Mouse (Mus musculus) heart, embryonic 10.5 days (tissue): ENCODE results near the gene Cacnb3. TPM values are rescaled to one million over a fixed set of nuclear protein-coding genes. Genes with fewer than 3 reads are reported as not detected.
A peak's percentile ranks its signal among the peaks of the same experiment; 100 is the strongest.

ENCODE experiments used
- DNase-seq: peaks from one replicate; pipeline ENCODE4 v3.0.0-alpha.2; 2017; ENCODE audit warnings: low spot score
- H3K27ac ChIP-seq: fragments of 300-500 bp; sonication (generic); 2 replicates; pipeline ENCODE4 v1.5.1; 2016; ENCODE audit warnings: mild to moderate bottlenecking
- H3K27me3 ChIP-seq: fragments of 300-500 bp; sonication (generic); 2 replicates; pipeline ENCODE4 v1.6.1; 2016; ENCODE audit warnings: mild to moderate bottlenecking; ENCODE audit not compliant: poor library complexity, insufficient read depth, severe bottlenecking
- H3K36me3 ChIP-seq: fragments of 300-500 bp; sonication (generic); 2 replicates; pipeline ENCODE4 v1.6.1; 2016; ENCODE audit warnings: mild to moderate bottlenecking, moderate library complexity
- H3K4me1 ChIP-seq: fragments of 300-500 bp; sonication (generic); 2 replicates; pipeline ENCODE4 v1.6.1; 2016; ENCODE audit warnings: mild to moderate bottlenecking
- H3K4me3 ChIP-seq: fragments of 300-500 bp; sonication (generic); 2 replicates; pipeline ENCODE4 v1.5.1; 2016; ENCODE audit warnings: mild to moderate bottlenecking, moderate library complexity
- H3K9me3 ChIP-seq: fragments of 300-500 bp; sonication (generic); 2 replicates; pipeline ENCODE4 v1.6.1; 2016; ENCODE audit warnings: mild to moderate bottlenecking, moderate library complexity
- WGBS: fragments of 180-500 bp; shearing (Covaris S2); methylation state at CpG from one replicate; pipeline ENCODE4 v1.1.7; 2016; 5-methylcytosine and 5-hydroxymethylcytosine counted together
- polyA plus RNA-seq: library from polyadenylated mRNA; unstranded; fragments of >200 nt; fragmentation: Nextera tagmentation; extraction: Ambion mirVana; gene quantifications from 2 replicates; pipeline ENCODE4 v1.2.1, GENCODE M21; 2016

The Cacnb3 gene
- polyA plus RNA-seq, 1 experiment from 2014 or later: 23.3 TPM

DNA sequence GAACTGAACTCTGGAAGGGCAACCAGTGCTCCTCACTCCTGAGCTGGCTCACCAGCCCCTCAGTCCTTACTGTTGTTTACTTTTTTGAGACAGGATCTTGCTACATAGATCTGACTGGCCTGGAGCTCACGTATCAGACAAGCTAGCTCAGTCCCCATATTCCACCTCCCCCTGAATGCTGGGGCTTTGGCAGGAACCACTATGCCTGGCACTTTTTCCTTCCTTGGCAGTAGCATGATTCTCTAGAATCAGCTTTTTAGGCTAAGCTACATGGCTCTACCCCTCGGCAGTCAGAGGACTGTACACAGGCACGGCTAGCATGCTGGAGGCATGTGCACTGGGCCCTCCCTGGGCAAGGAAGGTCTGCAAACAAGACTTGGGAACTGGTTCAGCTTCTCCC is 17.4 kb downstream of the Cacnb3 start:
- no peaks in the 10 kb centered on the region for H3K4me1 ChIP-seq
- WGBS: 90% methylated on average over 3 of the region's 3 CpGs
- peaks cover 98% of the 10 kb centered on the region for H3K36me3 ChIP-seq
- no peak overlapping the region for H3K4me3 ChIP-seq
- DNase-seq: no peak
- no peaks in the 10 kb centered on the region for H3K27me3 ChIP-seq
- H3K27ac ChIP-seq: no peak overlapping the region
- H3K9me3 ChIP-seq: no peaks in the 10 kb centered on the region

DNA sequence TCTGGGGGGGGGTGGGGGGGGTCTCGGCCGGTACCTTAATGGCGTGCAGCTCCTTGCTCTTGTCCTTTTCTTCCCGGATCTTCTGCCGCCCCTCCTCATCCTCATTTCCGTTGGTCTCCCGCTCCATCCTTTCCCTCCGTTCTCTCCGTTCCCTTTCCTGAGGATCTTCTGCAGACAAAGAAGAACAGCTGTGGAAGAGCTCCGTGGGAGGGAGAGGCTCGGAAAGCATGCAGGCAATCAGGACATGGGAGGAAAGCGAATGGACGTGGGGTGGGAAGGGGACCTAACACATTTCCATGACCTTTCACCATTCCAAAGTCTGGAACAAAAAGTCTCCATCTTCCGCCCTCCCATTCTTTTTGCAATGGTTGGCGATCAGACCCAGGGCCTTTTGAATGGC is 20.8 kb downstream of the Cacnb3 start:
- Histone ChIP-seq H3K4me1 (no peaks in the 10 kb centered on the region), H3K36me3 (peaks cover 100% of the 10 kb centered on the region), H3K27me3 (no peaks in the 10 kb centered on the region), H3K4me3 (no peak overlapping the region), H3K27ac (no peak overlapping the region), H3K9me3 (no peaks in the 10 kb centered on the region)
- no peak for DNase-seq
- WGBS: 90% methylated on average over 15 of the region's 15 CpGs

DNA sequence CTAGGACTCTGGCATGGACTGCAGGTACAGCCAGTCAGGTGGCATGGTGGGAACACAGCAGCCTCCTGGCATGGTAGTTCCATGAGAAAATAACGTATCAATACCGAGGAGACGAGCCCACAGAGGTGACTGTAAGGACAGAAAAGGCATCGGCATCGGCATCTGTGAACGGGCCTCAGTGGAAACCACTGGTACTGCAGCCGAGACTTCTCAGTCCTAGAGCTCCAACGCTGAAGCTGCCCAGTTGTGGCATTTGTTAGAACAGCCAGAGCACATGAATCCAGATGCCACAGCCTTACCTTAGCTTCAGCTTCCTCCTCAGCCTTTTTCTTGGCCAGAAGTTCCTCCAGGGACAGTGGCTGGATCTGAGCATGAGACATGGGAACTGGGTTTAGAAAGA is 21.5 kb downstream of the Cacnb3 start:
- 95% methylated on average over 8 of the region's 8 CpGs for WGBS

DNA sequence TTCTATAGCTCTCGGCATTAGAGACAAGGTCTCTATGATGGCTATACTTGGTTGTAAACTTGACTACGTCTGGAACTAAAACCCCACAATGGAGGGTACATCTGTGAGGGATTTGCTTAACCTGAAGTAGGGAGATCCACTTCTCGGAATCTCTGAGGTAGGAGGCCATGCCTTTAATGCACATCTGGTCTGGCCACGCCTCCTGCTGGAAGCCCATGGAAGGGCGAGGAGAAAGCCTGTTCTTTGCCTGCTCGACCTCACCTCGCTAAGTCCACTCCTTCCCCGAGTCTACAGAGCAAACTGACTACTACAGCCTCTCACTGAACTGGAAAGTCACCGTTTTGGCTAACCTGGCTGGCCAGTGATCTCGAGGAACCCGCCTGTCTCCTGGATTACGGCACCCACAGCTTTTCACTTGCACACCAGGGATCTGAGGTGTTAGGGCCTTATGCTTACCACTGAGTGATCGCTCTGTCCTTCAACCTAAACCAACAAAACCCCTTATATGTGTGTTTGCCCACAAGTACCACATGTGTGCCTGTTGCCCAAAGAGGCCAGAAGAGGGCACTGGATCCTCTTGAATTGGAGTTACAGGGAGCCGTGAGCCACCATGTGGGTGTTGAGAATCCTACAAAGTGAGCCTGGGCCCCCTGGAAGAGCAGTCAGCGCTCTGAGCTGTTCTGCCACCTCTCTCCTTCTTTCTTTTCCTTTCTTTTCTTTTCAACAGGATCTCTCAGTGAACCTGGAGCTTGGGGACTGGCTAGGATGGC is 26.5 kb downstream of the Cacnb3 start:
- Histone ChIP-seq H3K4me1 (peaks cover 6% of the 10 kb centered on the region), H3K27ac (no peak overlapping the region), H3K4me3 (no peak overlapping the region), H3K27me3 (no peaks in the 10 kb centered on the region), H3K36me3 (peaks cover 84% of the 10 kb centered on the region), H3K9me3 (no peaks in the 10 kb centered on the region)
- WGBS: 84% methylated on average over 15 of the region's 15 CpGs
- DNase-seq: no peak

More for the DNA sequence above, 21.5 kb downstream of the Cacnb3 start:
- Histone ChIP-seq H3K4me3 (no peak overlapping the region), H3K9me3 (no peaks in the 10 kb centered on the region), H3K27me3 (no peaks in the 10 kb centered on the region), H3K36me3 (peaks cover 100% of the 10 kb centered on the region), H3K27ac (no peak overlapping the region), H3K4me1 (no peaks in the 10 kb centered on the region)
- no peak for DNase-seq

DNA sequence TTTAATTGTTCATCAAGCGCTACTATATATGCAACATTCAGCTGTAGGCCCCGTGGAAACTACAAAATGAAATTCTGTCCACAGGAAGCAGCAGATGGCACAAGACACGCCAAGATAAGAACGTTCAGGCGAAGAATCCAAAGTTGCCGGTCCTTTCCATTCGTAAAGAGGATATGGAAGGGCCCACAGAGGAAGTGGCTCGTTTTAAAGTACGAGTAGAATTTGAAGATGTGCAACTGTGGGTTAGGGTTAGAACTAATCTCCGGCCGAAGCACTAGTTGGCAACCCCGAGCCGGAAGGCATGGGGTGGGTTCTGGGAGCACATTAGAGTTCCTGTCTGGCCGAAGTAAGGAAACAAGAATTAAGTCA is 31.5 kb downstream of the Cacnb3 start:
- Histone ChIP-seq H3K9me3 (no peaks in the 10 kb centered on the region), H3K27me3 (no peaks in the 10 kb centered on the region), H3K4me3 (peak overlapping the region; percentile 87), H3K27ac (peak overlapping the region; percentile 98), H3K36me3 (peaks cover 34% of the 10 kb centered on the region), H3K4me1 (peaks cover 9% of the 10 kb centered on the region)
- no peak for DNase-seq
- 2% methylated on average over 14 of the region's 14 CpGs for WGBS

DNA sequence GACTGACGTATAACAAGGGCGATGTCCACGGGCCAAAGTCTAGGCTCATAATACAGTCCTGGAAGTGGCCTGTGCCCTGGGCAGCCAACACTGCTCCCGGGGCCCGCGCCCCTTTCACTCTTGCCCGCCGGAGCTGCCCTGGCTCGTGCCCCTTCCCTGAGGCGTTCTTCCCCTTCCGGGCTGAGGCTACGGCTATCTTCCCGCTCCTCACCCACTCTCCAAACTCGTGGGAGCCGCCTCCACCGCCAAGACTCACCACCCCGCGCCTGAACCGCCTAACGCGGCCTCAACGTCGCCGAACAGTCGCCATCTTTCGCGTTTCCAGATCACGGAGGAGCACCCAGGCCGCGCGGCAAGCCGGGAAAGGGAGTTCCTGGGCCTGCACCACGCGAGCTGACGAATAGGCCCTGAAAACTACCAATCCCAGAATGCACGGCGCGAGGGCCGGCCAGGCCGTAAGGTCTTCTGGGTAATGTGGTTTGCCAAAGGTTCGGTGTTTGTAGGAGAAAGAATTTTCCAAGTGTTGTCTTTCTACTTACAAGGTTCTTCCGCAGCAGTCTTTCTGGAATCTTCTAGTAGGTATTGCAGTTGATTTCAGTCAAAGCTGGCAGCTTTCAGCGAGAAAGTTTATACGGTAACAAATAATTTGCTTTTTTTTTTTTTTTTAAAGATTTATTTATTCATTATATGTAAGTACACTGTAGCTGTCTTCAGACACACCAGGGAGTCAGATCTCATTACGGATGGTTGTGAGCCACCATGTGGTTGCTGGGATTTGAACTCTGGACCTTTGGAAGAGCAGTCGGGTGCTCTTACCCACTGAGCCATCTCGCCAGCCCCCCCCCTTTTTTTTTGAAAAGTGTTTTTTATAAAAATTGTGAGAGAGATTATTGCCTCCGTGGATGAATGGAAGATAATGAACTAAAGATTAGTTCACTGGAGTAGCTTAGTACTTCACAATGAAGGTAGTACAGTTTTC is 32.2 kb downstream of the Cacnb3 start, which contains the start of gene Ddx23:
TSS of gene Ddx23 (minus strand) at position 328 of the 979 bp plus-strand sequence.
- Histone ChIP-seq H3K4me3 (peak within 1 kb of the TSS; percentile 87), H3K36me3 (peaks cover 27% of the 10 kb centered on the region), H3K27me3 (no peaks in the 10 kb centered on the region), H3K4me1 (peaks cover 9% of the 10 kb centered on the region), H3K27ac (peak within 1 kb of the TSS; percentile 98), H3K9me3 (no peaks in the 10 kb centered on the region)
- DNase-seq: peak; percentile 98
- WGBS: 5% methylated on average over 48 of the region's 48 CpGs

DNA sequence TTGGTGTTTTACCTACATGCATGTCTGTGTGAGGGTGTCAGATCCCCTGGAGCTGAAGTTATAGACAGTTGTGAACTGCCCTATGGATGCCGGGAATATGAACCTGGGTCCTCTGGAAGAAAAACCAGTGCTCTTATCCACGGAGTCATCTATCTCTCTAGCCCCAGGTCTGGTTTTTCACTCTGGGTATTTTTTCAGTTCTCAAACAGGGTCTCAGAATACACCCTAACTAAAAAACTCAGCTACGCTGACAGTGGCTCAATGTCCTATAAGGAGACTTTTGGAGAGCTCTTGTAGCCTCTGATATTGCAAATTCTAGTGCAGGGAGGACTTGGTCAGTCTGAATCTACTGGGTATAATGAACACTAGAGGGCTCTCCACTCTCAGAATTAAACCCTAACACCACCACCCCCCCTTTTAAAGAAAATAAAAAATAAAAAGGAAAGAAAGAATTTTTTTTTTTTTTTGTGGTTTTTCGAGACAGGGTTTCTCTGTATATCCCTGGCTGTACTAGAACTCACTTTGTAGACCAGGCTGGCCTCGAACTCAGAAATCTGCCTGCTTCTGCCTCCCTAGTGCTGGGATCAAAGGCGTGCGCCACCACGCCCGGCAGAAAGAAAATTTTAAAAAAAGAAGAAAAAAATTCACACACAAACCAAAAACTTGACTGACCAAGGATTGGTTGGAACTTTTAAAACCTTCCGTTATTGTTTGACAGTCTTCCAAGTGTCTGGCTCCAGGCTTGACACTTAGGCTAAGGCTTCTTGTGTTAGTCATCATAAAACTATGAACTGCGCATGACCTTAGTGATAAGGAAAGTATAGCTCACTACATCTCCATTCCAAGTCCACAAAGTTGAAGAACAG is 33.6 kb downstream of the Cacnb3 start:
- H3K27me3 ChIP-seq: no peaks in the 10 kb centered on the region
- 74% methylated on average over 11 of the region's 11 CpGs for WGBS
- H3K9me3 ChIP-seq: no peaks in the 10 kb centered on the region
- H3K36me3 ChIP-seq: peaks cover 13% of the 10 kb centered on the region
- no peak for DNase-seq
- H3K27ac ChIP-seq: no peak overlapping the region
- H3K4me3 ChIP-seq: no peak overlapping the region
- peaks cover 9% of the 10 kb centered on the region for H3K4me1 ChIP-seq

DNA sequence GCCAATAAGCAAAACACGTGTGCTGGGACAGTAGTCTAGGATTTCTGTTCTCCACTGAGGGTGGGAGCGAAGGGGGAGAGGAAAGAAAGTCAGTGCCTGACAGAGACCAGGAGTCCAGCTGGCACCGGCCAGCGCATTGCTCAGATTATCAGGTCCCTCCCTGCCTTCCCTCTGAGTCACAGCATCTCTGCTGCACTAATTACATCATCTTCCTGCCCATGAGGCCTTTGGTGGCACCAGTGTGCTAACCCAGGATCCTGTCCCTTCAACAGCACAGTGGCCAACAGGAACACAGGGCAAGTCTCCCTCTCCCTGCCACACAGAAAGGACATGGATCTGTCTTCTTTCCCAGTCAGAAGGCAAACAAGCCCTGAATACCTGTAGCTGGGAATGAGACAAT is 42.0 kb downstream of the Cacnb3 start:
- H3K4me3 ChIP-seq: no peak overlapping the region
- no peak for DNase-seq
- peaks cover 46% of the 10 kb centered on the region for H3K27me3 ChIP-seq
- H3K36me3 ChIP-seq: no peaks in the 10 kb centered on the region
- H3K4me1 ChIP-seq: peaks cover 41% of the 10 kb centered on the region
- H3K27ac ChIP-seq: peak overlapping the region; percentile 56; the same call in 1 of the 2 replicates
- 28% methylated on average over 4 of the region's 4 CpGs for WGBS
- H3K9me3 ChIP-seq: no peaks in the 10 kb centered on the region

DNA sequence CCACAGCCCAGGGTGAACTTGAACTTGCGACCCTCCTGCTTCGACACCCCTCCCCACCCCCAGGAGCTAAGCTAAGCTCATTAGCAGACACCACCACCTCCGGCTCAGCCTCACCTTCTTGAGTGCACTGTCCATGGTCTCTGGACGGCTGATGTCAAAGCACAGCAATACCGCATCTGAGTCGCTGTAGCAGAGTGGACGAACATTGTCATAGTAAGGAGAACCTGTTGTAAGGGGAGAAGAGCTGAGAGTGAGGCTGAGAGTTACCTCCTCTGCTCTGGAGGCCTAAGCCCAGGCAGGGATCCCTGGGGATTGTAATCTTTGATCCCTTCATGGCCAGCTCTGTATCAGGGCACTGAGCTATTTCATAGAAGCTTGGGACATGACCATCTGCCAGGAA is 43.1 kb downstream of the Cacnb3 start:
- H3K27me3 ChIP-seq: peaks cover 53% of the 10 kb centered on the region
- 65% methylated on average over 7 of the region's 7 CpGs for WGBS
- DNase-seq: no peak
- H3K9me3 ChIP-seq: no peaks in the 10 kb centered on the region
- no peaks in the 10 kb centered on the region for H3K36me3 ChIP-seq
- no peak overlapping the region for H3K27ac ChIP-seq
- H3K4me3 ChIP-seq: no peak overlapping the region
- H3K4me1 ChIP-seq: peaks cover 48% of the 10 kb centered on the region

DNA sequence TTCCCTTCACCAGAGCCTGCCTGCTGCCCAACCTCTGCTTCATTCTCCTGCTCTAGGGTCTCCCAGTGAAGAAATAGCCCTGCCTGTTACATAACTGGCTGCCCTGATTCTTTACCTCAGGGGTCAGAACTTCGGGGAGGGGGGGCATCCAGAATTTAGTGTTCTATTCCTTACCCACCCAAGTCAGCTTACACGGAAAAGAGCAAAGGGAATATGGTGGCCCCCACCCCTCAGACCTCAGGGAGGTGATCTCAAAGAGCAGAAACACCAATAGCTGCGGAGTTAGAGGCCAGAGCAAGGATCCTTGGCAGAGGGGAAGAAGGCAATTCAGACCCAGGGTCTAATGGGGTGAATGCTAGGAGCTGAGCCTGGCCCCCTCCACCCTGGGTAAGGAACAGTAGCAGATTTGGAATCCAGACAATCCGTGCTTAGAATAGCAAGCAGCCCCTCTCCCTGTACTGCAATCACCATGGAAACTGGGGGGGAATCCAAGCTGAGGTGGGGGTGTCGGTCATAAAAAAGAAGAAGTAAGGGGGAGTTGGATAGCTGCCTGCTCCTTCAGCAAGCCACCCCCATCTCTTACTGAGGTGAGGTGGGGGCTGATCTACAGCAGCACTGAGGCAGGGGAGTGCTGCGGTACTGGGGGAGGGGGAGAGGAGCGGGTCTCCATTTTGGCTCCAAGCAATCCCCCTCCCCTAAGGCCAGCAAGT is 43.8 kb downstream of the Cacnb3 start:
- DNase-seq: no peak
- Histone ChIP-seq H3K4me3 (no peak overlapping the region), H3K27ac (no peak overlapping the region), H3K36me3 (no peaks in the 10 kb centered on the region), H3K27me3 (peaks cover 60% of the 10 kb centered on the region), H3K9me3 (no peaks in the 10 kb centered on the region), H3K4me1 (peaks cover 48% of the 10 kb centered on the region)
- 41% methylated on average over 7 of the region's 7 CpGs for WGBS

DNA sequence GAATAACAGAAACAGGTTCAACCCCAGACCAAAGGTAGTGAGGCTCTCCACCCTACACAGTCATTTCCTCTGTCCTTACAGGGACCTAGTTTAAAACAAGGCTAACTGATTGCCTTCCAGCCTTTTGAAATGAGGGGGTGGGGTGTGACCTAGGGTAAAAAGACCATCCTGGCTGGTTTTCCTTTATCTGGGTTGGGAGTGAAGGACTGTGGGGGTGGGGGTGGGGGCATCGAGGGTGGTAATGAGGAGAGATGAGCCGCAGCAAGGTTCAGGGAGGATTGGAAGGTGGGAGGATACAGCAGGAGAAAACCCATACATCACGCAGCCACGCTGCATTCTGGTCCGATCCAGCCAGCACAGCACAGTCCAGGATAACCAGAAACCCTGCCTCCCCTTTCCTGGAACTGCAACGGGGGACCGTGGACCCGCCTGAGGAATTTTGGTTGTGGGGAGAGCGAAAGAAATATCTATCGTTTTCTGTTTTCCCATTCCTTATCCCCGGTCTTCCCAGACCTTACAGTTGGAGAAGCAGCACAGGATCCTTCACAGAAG is 44.4 kb downstream of the Cacnb3 start:
- WGBS: 24% methylated on average over 11 of the region's 11 CpGs
- Histone ChIP-seq H3K4me3 (peak overlapping the region; percentile 24; the same call in 1 of the 2 replicates), H3K9me3 (no peaks in the 10 kb centered on the region), H3K36me3 (no peaks in the 10 kb centered on the region), H3K27me3 (peaks cover 65% of the 10 kb centered on the region), H3K27ac (no peak overlapping the region), H3K4me1 (peaks cover 48% of the 10 kb centered on the region)
- DNase-seq: no peak
